In genomic region chr12:8900107-8900698, GRCm38 (mm10) we compare ENCODE assay signal across 13 mouse cellular contexts. TPM values are rescaled to one million over a fixed set of nuclear protein-coding genes. Genes with fewer than 3 reads are reported as not detected.
DNase-seq lines count a peak whose midpoint lies in the region; ATAC-seq and TF ChIP-seq lines count a peak whose summit lies in the region.
"Had no signal": no experiment of that assay in that cellular context is flagged by ENCODE, and none has a peak within 500 bp of the region (broad histone marks: within the 10 kb centered on the region; RNA-seq: fewer than 3 reads in every experiment).

No protein-coding gene starts in this region.

- no peak overlapping the region for H3K4me2 ChIP-seq in lung, embryonic 16.5 days (ENCODE audit: low read depth, low read length)
- H3K4me2 ChIP-seq in embryonic facial prominence, embryonic 11.5 days (ENCODE audit: low read depth, low read length) = no peak overlapping the region
- H3K4me2 ChIP-seq in myocyte (ENCODE audit: low read depth) = peak overlapping the region; percentile 39
- H3K4me2 ChIP-seq: neural tube, embryonic 12.5 days had no signal

- WGBS in heart, embryonic 10.5 days = 12% methylated on average over 4 of the region's 4 CpGs
- 29% methylated on average over 4 of the region's 4 CpGs for WGBS in lung, embryonic 16.5 days
- 29% methylated on average over 4 of the region's 4 CpGs for WGBS in lung, adult 2 months
- 17% methylated on average over 4 of the region's 4 CpGs for WGBS in embryonic facial prominence, embryonic 11.5 days

- no peaks in the 10 kb centered on the region for H3K9me3 ChIP-seq in heart, embryonic 10.5 days
- H3K9me3 ChIP-seq in lung, embryonic 16.5 days (ENCODE audit: control insufficient read depth, low read length) = no peaks in the 10 kb centered on the region
- H3K9me3 ChIP-seq in embryonic facial prominence, embryonic 11.5 days (replicated peaks; ENCODE audit: control insufficient read depth, low read length) = no peaks in the 10 kb centered on the region
- H3K9me3 ChIP-seq: neural tube, embryonic 12.5 days; stomach, embryonic 15.5 days had no signal

- H3K36me3 ChIP-seq in heart, embryonic 10.5 days = no peaks in the 10 kb centered on the region
- H3K36me3 ChIP-seq in lung, embryonic 16.5 days (ENCODE audit: control insufficient read depth, insufficient read depth, low read length) = no peaks in the 10 kb centered on the region
- H3K36me3 ChIP-seq in embryonic facial prominence, embryonic 11.5 days (replicated peaks; ENCODE audit: control insufficient read depth, insufficient read depth, low read depth, low read length) = no peaks in the 10 kb centered on the region
- no peaks in the 10 kb centered on the region for H3K36me3 ChIP-seq in myocyte (ENCODE audit: control insufficient read depth, insufficient read depth)
- H3K36me3 ChIP-seq: neural tube, embryonic 12.5 days; stomach, embryonic 15.5 days had no signal

- no peak for DNase-seq in heart, embryonic 10.5 days (ENCODE audit: low spot score)
- no peak for DNase-seq in heart, postnatal 36 days
- no peak for DNase-seq in lung, adult 2 months
- DNase-seq in embryonic facial prominence, embryonic 11.5 days (ENCODE audit: low spot score) = peak; percentile 48
- DNase-seq in frontal cortex, postnatal 25 days (ENCODE audit: low spot score in 2 of 2) = no peak
- DNase-seq in gastrocnemius, adult 8-10 months (ENCODE audit: low spot score in 2 of 2) = no peak

- no peaks in the 10 kb centered on the region for H3K27me3 ChIP-seq in heart, embryonic 10.5 days (ENCODE audit: insufficient read depth, poor library complexity, severe bottlenecking)
- H3K27me3 ChIP-seq in lung, embryonic 16.5 days (ENCODE audit: control insufficient read depth, insufficient read depth, low read depth, low read length) = no peaks in the 10 kb centered on the region
- H3K27me3 ChIP-seq in embryonic facial prominence, embryonic 11.5 days (ENCODE audit: control insufficient read depth, insufficient read depth, low read length) = no peaks in the 10 kb centered on the region
- no peaks in the 10 kb centered on the region for H3K27me3 ChIP-seq in myocyte (ENCODE audit: control insufficient read depth, insufficient read depth, insufficient read length)
- H3K27me3 ChIP-seq: CH12.LX; neural tube, embryonic 12.5 days; stomach, embryonic 15.5 days had no signal

- intact Hi-C loops in heart, postnatal 36 days (cut with DNase I) = no loop called here

- H3ac ChIP-seq in myocyte (ENCODE audit: control insufficient read depth, insufficient read length) = no peak overlapping the region

- H3K27ac ChIP-seq in heart, embryonic 10.5 days = peak overlapping the region; percentile 86
- no peak overlapping the region for H3K27ac ChIP-seq in lung, embryonic 16.5 days (ENCODE audit: low read length)
- no peak overlapping the region; the same call in 1 of the 2 replicates for H3K27ac ChIP-seq in embryonic facial prominence, embryonic 11.5 days (replicated peaks; ENCODE audit: low read depth, low read length)
- H3K27ac ChIP-seq: hindbrain, postnatal 0 days; neural tube, embryonic 12.5 days had no signal

- TF ChIP-seq CTCF in lung, adult 2 months (IDR thresholded peaks at IDR 0.05; ENCODE audit: insufficient read depth, low read length) = no peak

- peaks cover 52% of the 10 kb centered on the region for H3K4me1 ChIP-seq in heart, embryonic 10.5 days
- peaks cover 8% of the 10 kb centered on the region; the same call in 1 of the 2 replicates for H3K4me1 ChIP-seq in lung, embryonic 16.5 days (replicated peaks; ENCODE audit: control insufficient read depth, insufficient read depth, low read length)
- H3K4me1 ChIP-seq in lung, adult 2 months (ENCODE audit: control insufficient read depth, insufficient read depth, low read length) = peaks cover 5% of the 10 kb centered on the region; the same call in 1 of the 2 replicates
- no peaks in the 10 kb centered on the region; the same call in 1 of the 2 replicates for H3K4me1 ChIP-seq in embryonic facial prominence, embryonic 11.5 days (ENCODE audit: control insufficient read depth, insufficient read depth, low read length)

- H3K9ac ChIP-seq in lung, embryonic 16.5 days (ENCODE audit: low read length) = no peak overlapping the region
- H3K9ac ChIP-seq in embryonic facial prominence, embryonic 11.5 days (replicated peaks; ENCODE audit: low read length) = no peak overlapping the region
- H3K9ac ChIP-seq: neural tube, embryonic 12.5 days; stomach, embryonic 15.5 days had no signal

- no peaks in the 10 kb centered on the region for H3K79me2 ChIP-seq in myocyte (ENCODE audit: control insufficient read depth, insufficient read depth)

- ATAC-seq in lung, embryonic 16.5 days (ENCODE audit: low read depth) = peak; percentile 31
- ATAC-seq in embryonic facial prominence, embryonic 11.5 days (replicated peaks; ENCODE audit: insufficient number of reproducible peaks, low FRiP score, low TSS enrichment, low read depth) = no peak
- ATAC-seq: hindbrain, postnatal 0 days had no signal

- 0 out of 2 replicates have a peak overlapping the region, but pooled peaks have one; percentile 8 for H3K4me3 ChIP-seq in heart, embryonic 10.5 days
- no peak overlapping the region for H3K4me3 ChIP-seq in lung, embryonic 16.5 days (ENCODE audit: low read length)
- H3K4me3 ChIP-seq in lung, adult 2 months (replicated peaks; ENCODE audit: extremely low read depth, low read depth, low read length) = no peak overlapping the region
- no peak overlapping the region for H3K4me3 ChIP-seq in embryonic facial prominence, embryonic 11.5 days (ENCODE audit: low read depth, low read length)
- H3K4me3 ChIP-seq in myocyte = no peak overlapping the region
- H3K4me3 ChIP-seq: neural tube, embryonic 12.5 days; stomach, embryonic 15.5 days had no signal

- TF ChIP-seq POLR2A in lung, adult 2 months (IDR thresholded peaks at IDR 0.05; ENCODE audit: borderline replicate concordance, extremely low read depth, low read depth, low read length) = no peak
- TF ChIP-seq POLR2A in myocyte (IDR thresholded peaks at IDR 0.05; ENCODE audit: insufficient read length, low read depth) = no peak

TF ChIP-seq in myocyte, 11 proteins besides CTCF, POLR2A, EP300 and RAD21:
- TF ChIP-seq CEBPB (IDR thresholded peaks at IDR 0.05; ENCODE audit: insufficient read depth, poor library complexity, severe bottlenecking) (no peak), USF1 (IDR thresholded peaks at IDR 0.05; ENCODE audit: low read depth) (no peak), TCF12 (IDR thresholded peaks at IDR 0.05; ENCODE audit: insufficient read depth, poor library complexity, severe bottlenecking) (no peak), POLR2AphosphoS2 (IDR thresholded peaks at IDR 0.05; ENCODE audit: insufficient read length, low read depth) (no peak), E2F4 (IDR thresholded peaks at IDR 0.05; ENCODE audit: insufficient read depth) (no peak), MYOD1 (IDR thresholded peaks at IDR 0.05; ENCODE audit: control insufficient read depth in 1 of 3, insufficient read length in 2 of 3, low read depth in 2 of 3) (peak in 1 of 3 experiments; percentile 21), REST (IDR thresholded peaks at IDR 0.05; ENCODE audit: insufficient read depth, insufficient read length) (no peak), SRF (IDR thresholded peaks at IDR 0.05; ENCODE audit: control insufficient read depth, insufficient read length, low read depth) (no peak)

RNA-seq across cellular contexts. Expression of gene Laptm4a, which starts 21.3 kb away (rescaled TPM):
- 199 and 219 TPM in 2 replicates for polyA plus RNA-seq in heart, embryonic 10.5 days (2016; fragmentation: Nextera tagmentation; extraction: Ambion mirVana)
- total RNA-seq in heart, postnatal 36 days (2021) = 100 to 1,000 TPM; 361 to 367 TPM
- 334 and 336 TPM in 2 replicates for polyA plus RNA-seq in lung, embryonic 16.5 days (2015; fragmentation: Nextera tagmentation; extraction: Ambion mirVana)
- 330 and 363 TPM in 2 replicates for polyA plus RNA-seq in lung, adult 2 months (2012; rRNA removed)
- polyA plus RNA-seq in embryonic facial prominence, embryonic 11.5 days (2014; fragmentation: Nextera tagmentation; extraction: Ambion mirVana) = 224 and 243 TPM in 2 replicates
- polyA plus RNA-seq in myocyte (2012; fragmentation: generic; extraction: Trizol) = 491 TPM
- total RNA-seq in gastrocnemius, adult 8-10 months (2022) = 100 to 1,000 TPM; 221 to 236 (median 226) TPM

RNA-seq across cellular contexts. Expression of gene Matn3, which starts 47.5 kb away (rescaled TPM):
- polyA plus RNA-seq in heart, embryonic 10.5 days (2016; fragmentation: Nextera tagmentation; extraction: Ambion mirVana) = 1.7 and 2.5 TPM in 2 replicates
- not detected for total RNA-seq in heart, postnatal 36 days (2021)
- polyA plus RNA-seq in lung, embryonic 16.5 days (2015; fragmentation: Nextera tagmentation; extraction: Ambion mirVana) = 3.3 and 3.7 TPM in 2 replicates
- 0.07 TPM in 1 of 2 replicates, not detected in the other for polyA plus RNA-seq in lung, adult 2 months (2012; rRNA removed)
- 1.4 and 1.9 TPM in 2 replicates for polyA plus RNA-seq in embryonic facial prominence, embryonic 11.5 days (2014; fragmentation: Nextera tagmentation; extraction: Ambion mirVana)
- 0.01 TPM for polyA plus RNA-seq in myocyte (2012; fragmentation: generic; extraction: Trizol)
- total RNA-seq in gastrocnemius, adult 8-10 months (2022) = under 1 TPM in 1 of 4 experiments, not detected in 3; 0.12 TPM
- total RNA-seq: CH12.LX; common myeloid progenitor, adult 5-6 weeks had no signal
